Mouse (Mus musculus) midbrain, embryonic 13.5 days (tissue): ENCODE measurements around the gene Usp34. TPM values are rescaled to one million over a fixed set of nuclear protein-coding genes. Genes with fewer than 3 reads are reported as not detected.
"Not testable (repeated sequence)": the region's sequence is repeated elsewhere in the genome, so short reads cannot be mapped to it uniquely, and the experiment has no call there.

Experiments used
- ATAC-seq: fragments of 200-750 bp; cut with Nextera tagmentation; 2 replicates; pipeline ENCODE4 v1.8.0; 2017; ENCODE audit warnings: mild to moderate bottlenecking, moderate TSS enrichment, moderate library complexity
- H3K27ac ChIP-seq: fragments of 300-500 bp; sonication (generic); 2 replicates; pipeline ENCODE4 v1.5.1; 2015; ENCODE audit warnings: inconsistent platforms, mild to moderate bottlenecking, moderate library complexity
- H3K27me3 ChIP-seq: fragments of 300-500 bp; sonication (generic); 2 replicates; pipeline ENCODE4 v1.6.1; 2015; ENCODE audit warnings: mild to moderate bottlenecking, inconsistent platforms
- H3K36me3 ChIP-seq: fragments of 300-500 bp; sonication (generic); 2 replicates; pipeline ENCODE4 v1.6.1; 2015; ENCODE audit warnings: mild to moderate bottlenecking, inconsistent platforms
- H3K4me1 ChIP-seq: fragments of 300-500 bp; sonication (generic); replicated peaks from 2 replicates; pipeline ENCODE4 v1.6.1; 2015; ENCODE audit warnings: inconsistent platforms
- H3K4me2 ChIP-seq: fragments of 300-500 bp; sonication (generic); replicated peaks from 2 replicates; pipeline ENCODE4 v1.6.1; 2015; ENCODE audit warnings: moderate library complexity, mild to moderate bottlenecking, inconsistent platforms
- H3K4me3 ChIP-seq: fragments of 300-500 bp; sonication (generic); replicated peaks from 2 replicates; pipeline ENCODE4 v1.5.1; 2015; ENCODE audit warnings: mild to moderate bottlenecking, inconsistent platforms
- H3K9ac ChIP-seq: fragments of 300-500 bp; sonication (generic); replicated peaks from 2 replicates; pipeline ENCODE4 v1.6.1; 2015; ENCODE audit warnings: mild to moderate bottlenecking, inconsistent platforms
- H3K9me3 ChIP-seq: fragments of 300-500 bp; sonication (generic); 2 replicates; pipeline ENCODE4 v1.6.1; 2016; ENCODE audit warnings: mild to moderate bottlenecking, inconsistent platforms
- WGBS: fragments of 180-500 bp; shearing (Covaris S2); methylation state at CpG from one replicate; pipeline ENCODE4 v1.1.7; 2015; 5-methylcytosine and 5-hydroxymethylcytosine counted together
- polyA plus RNA-seq: library from polyadenylated mRNA; unstranded; fragments of >200 nt; fragmentation: Nextera tagmentation; extraction: Ambion mirVana; gene quantifications from 2 replicates; pipeline ENCODE4 v1.2.1, GENCODE M21; 2015

The Usp34 gene
- 31.3 and 36.2 TPM in 2 replicates for polyA plus RNA-seq

GRCm38 (mm10) chr11:23306764-23307565 is at the start of gene Usp34:
Gene Usp34 (plus strand): TSS chr11:23306895.
- Histone ChIP-seq H3K36me3 (no peaks in the 10 kb centered on the region), H3K27ac (peak within 1 kb of the TSS; percentile 99), H3K27me3 (no peaks in the 10 kb centered on the region), H3K9ac (peak within 1 kb of the TSS; percentile 95), H3K4me3 (peak within 1 kb of the TSS; percentile 93), H3K9me3 (no peaks in the 10 kb centered on the region), H3K4me2 (peak within 1 kb of the TSS; percentile 70), H3K4me1 (peaks cover 20% of the 10 kb centered on the region)
- 0% methylated on average over 49 of the region's 80 CpGs for WGBS
- peak; percentile 69 for ATAC-seq

DNA sequence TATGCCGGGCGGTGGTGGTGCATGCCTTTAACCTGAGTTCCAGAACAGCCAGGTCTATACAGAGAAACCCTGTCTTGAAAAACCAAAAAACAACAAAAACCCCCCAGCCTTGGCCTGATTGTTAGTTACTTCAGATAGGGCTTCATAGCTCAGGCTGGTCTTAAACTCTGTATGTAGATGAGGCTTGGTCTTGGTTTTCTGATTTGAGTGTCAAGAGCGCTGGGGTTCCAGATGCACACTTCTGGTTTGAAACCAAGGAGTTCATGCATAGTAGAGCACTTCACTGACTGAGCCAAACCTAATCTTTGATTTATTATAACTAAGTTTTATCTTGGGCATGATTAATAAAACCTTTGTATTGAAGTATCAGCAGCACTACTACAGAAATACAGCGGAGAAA is 47.6 kb upstream of the Usp34 start:
- H3K36me3 ChIP-seq: peaks cover 20% of the 10 kb centered on the region
- no peak overlapping the region for H3K9ac ChIP-seq
- H3K4me1 ChIP-seq: peaks cover 25% of the 10 kb centered on the region
- no peak overlapping the region for H3K4me3 ChIP-seq
- 92% methylated on average over 4 of the region's 4 CpGs for WGBS
- H3K27ac ChIP-seq: no peak overlapping the region
- H3K27me3 ChIP-seq: no peaks in the 10 kb centered on the region
- no peaks in the 10 kb centered on the region for H3K9me3 ChIP-seq
- peak overlapping the region; percentile 32; the same call in 1 of the 2 replicates for H3K4me2 ChIP-seq
- ATAC-seq: no peak

GRCm38 (mm10) chr11:23259481-23259880 is 47.2 kb upstream of the Usp34 start:
- no peak for ATAC-seq
- H3K36me3 ChIP-seq: peaks cover 22% of the 10 kb centered on the region
- no peak overlapping the region for H3K27ac ChIP-seq
- H3K4me2 ChIP-seq: 0 out of 2 replicates have a peak overlapping the region, but pooled peaks have one; percentile 32
- H3K9ac ChIP-seq: no peak overlapping the region
- H3K9me3 ChIP-seq: no peaks in the 10 kb centered on the region
- WGBS: 80% methylated on average over 1 of the region's 1 CpGs
- H3K27me3 ChIP-seq: no peaks in the 10 kb centered on the region
- H3K4me3 ChIP-seq: no peak overlapping the region
- peaks cover 25% of the 10 kb centered on the region for H3K4me1 ChIP-seq

DNA sequence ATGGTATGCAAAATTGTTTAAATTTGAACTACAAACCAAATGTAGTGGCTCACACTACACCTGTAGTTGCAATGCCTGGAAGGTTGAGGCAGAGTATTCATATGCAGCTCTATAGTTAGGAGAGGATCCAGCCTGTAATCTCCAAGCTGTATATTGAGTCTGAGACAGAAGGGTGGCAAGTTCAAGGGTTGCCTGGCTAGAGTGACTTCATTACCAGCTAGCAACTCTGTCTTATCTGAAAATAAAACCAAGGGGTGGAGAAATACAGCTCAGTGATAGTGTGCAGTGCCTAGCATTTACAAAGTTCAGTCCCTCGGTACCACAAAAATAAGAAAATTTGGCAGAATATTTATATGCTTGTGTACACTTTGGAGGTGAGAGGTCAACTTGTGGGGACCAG is 46.5 kb upstream of the Usp34 start:
- Histone ChIP-seq H3K9me3 (no peaks in the 10 kb centered on the region), H3K4me2 (no peak overlapping the region), H3K4me1 (peaks cover 25% of the 10 kb centered on the region), H3K4me3 (no peak overlapping the region), H3K36me3 (peaks cover 27% of the 10 kb centered on the region), H3K9ac (no peak overlapping the region), H3K27me3 (no peaks in the 10 kb centered on the region), H3K27ac (no peak overlapping the region)
- ATAC-seq: no peak
- 95% methylated on average over 1 of the region's 1 CpGs for WGBS

DNA sequence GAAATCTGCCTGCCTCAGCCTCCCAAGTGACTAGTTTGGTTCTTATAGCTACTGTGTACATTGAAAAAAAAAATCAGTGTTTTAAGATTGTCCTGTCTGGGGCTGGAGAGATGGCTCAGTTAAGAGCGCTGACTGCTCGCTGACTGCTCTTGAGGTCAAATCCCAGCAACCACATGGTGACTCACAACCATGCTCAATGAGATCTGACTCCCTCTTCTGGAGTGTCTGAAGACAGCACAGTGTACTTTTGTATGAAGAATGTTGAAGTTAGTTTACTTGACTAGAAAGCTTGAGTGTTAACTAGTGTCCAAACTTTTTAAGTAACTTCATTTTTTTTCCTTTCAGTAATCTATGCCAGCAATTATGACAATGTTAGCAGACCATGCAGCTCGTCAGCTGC is 45.2 kb upstream of the Usp34 start:
- Histone ChIP-seq H3K4me2 (no peak overlapping the region), H3K9ac (no peak overlapping the region), H3K4me3 (no peak overlapping the region), H3K9me3 (no peaks in the 10 kb centered on the region), H3K4me1 (peaks cover 25% of the 10 kb centered on the region), H3K27ac (no peak overlapping the region), H3K36me3 (peaks cover 31% of the 10 kb centered on the region), H3K27me3 (no peaks in the 10 kb centered on the region)
- ATAC-seq: no peak
- 82% methylated on average over 3 of the region's 3 CpGs for WGBS

DNA sequence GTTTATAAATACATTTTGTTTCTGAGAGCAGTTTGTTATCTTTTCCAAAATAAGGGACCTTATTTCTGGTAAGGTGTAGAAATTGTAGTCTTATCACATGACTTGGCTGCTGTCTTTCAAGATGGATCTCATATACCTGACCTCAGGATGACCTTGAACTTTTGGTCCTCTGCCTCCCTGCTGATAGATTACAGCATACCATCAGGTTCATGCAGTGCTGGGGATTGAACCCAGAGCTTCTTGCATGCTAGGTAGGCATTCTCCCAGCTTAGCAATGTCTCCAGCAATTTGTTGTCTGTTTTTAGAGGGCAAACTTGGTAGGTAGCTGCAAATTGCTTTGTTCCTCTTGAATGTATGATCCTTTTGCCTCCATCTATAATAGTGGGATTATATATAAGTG is 41.7 kb upstream of the Usp34 start:
- Histone ChIP-seq H3K9ac (no peak overlapping the region), H3K36me3 (peaks cover 43% of the 10 kb centered on the region), H3K27ac (no peak overlapping the region), H3K4me3 (no peak overlapping the region), H3K4me2 (no peak overlapping the region), H3K4me1 (0 out of 2 replicates have a peak, but pooled peaks cover 3% of the 10 kb centered on the region), H3K9me3 (no peaks in the 10 kb centered on the region), H3K27me3 (no peaks in the 10 kb centered on the region)
- no peak for ATAC-seq

- Histone ChIP-seq H3K9ac (no peak overlapping the region), H3K27ac (no peak overlapping the region), H3K4me1 (no peaks in the 10 kb centered on the region), H3K9me3 (no peaks in the 10 kb centered on the region), H3K27me3 (no peaks in the 10 kb centered on the region), H3K36me3 (peaks cover 53% of the 10 kb centered on the region), H3K4me3 (no peak overlapping the region), H3K4me2 (no peak overlapping the region)
- peak; percentile 40; the same call in 1 of the 2 replicates for ATAC-seq
- WGBS: 78% methylated on average over 4 of the region's 4 CpGs
Measured at GRCm38 (mm10) chr11:23271770-23272724, 34.6 kb upstream of the Usp34 start.

- no peak for ATAC-seq
- 86% methylated on average over 3 of the region's 3 CpGs for WGBS
Measured at GRCm38 (mm10) chr11:23275780-23276179, 30.9 kb upstream of the Usp34 start.

DNA sequence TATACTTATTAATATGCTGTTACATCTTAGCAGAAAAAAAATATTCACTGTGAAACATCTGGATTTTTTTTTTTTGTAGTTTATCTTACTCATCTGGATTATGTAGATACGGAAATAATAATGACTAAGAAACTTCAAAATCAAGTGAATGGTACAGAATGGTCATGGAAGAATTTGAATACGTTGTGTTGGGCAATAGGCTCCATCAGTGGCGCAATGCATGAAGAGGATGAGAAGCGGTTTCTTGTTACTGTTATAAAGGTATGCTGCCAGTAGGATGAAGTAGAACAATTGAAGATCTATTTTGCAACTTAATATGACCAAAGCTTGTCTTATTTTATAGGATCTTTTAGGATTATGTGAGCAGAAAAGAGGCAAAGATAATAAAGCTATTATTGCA is 22.2 kb upstream of the Usp34 start:
- Histone ChIP-seq H3K27ac (no peak overlapping the region), H3K27me3 (no peaks in the 10 kb centered on the region), H3K4me1 (no peaks in the 10 kb centered on the region), H3K4me2 (no peak overlapping the region), H3K9ac (no peak overlapping the region), H3K9me3 (no peaks in the 10 kb centered on the region), H3K4me3 (no peak overlapping the region), H3K36me3 (peaks cover 81% of the 10 kb centered on the region)
- 95% methylated on average over 4 of the region's 4 CpGs for WGBS
- ATAC-seq: no peak

More at GRCm38 (mm10) chr11:23275780-23276179, 30.9 kb upstream of the Usp34 start:
- Histone ChIP-seq H3K9ac (no peak overlapping the region), H3K9me3 (no peaks in the 10 kb centered on the region), H3K4me2 (no peak overlapping the region), H3K4me1 (no peaks in the 10 kb centered on the region), H3K27me3 (no peaks in the 10 kb centered on the region), H3K4me3 (no peak overlapping the region), H3K36me3 (peaks cover 69% of the 10 kb centered on the region), H3K27ac (no peak overlapping the region)

- ATAC-seq, H3K27ac ChIP-seq, H3K4me3 ChIP-seq, H3K4me1 ChIP-seq, H3K9me3 ChIP-seq, H3K9ac ChIP-seq, H3K4me2 ChIP-seq, H3K27me3 ChIP-seq: not testable (repeated sequence)
- 93% methylated on average over 4 of the region's 4 CpGs for WGBS
- H3K36me3 ChIP-seq: peaks cover 82% of the 10 kb centered on the region
Measured at GRCm38 (mm10) chr11:23288866-23289265, 17.8 kb upstream of the Usp34 start.

DNA sequence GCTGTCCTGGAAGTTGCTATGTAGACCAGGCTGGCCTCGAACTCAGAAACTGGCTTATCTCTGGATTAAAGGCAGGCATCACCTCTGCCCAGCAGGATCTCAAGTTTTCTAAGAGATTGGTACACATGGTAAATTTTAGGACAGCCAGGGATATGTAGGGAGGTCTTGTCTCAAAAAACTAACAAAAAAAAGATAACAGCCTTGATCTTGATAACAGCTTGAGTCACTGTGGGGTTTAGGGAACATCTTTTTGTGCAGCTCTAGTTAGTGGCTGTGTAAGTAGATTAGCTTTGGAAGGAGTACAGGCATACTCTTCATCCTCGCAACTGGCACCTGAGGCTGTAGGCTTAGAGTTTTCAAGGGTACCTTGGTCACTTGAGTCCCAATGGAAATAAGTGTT is 9.3 kb upstream of the Usp34 start:
- peaks cover 56% of the 10 kb centered on the region for H3K36me3 ChIP-seq
- ATAC-seq: no peak
- 94% methylated on average over 2 of the region's 2 CpGs for WGBS

GRCm38 (mm10) chr11:23298301-23298700 is 8.4 kb upstream of the Usp34 start:
- no peak overlapping the region for H3K9ac ChIP-seq
- 92% methylated on average over 2 of the region's 2 CpGs for WGBS
- H3K4me3 ChIP-seq: no peak overlapping the region
- no peak overlapping the region for H3K27ac ChIP-seq
- H3K4me1 ChIP-seq: no peaks in the 10 kb centered on the region
- H3K36me3 ChIP-seq: peaks cover 46% of the 10 kb centered on the region
- H3K4me2 ChIP-seq: no peak overlapping the region
- no peaks in the 10 kb centered on the region for H3K27me3 ChIP-seq
- no peaks in the 10 kb centered on the region for H3K9me3 ChIP-seq
- no peak for ATAC-seq

More for the DNA sequence above, 9.3 kb upstream of the Usp34 start:
- H3K27ac ChIP-seq: no peak overlapping the region
- H3K4me3 ChIP-seq: no peak overlapping the region
- no peak overlapping the region for H3K9ac ChIP-seq
- H3K27me3 ChIP-seq: no peaks in the 10 kb centered on the region
- H3K4me1 ChIP-seq: no peaks in the 10 kb centered on the region
- no peak overlapping the region for H3K4me2 ChIP-seq
- H3K9me3 ChIP-seq: no peaks in the 10 kb centered on the region
